Mouse (Mus musculus): Measurements from ENCODE around the gene Kcnq4. TPM values are rescaled to one million over a fixed set of nuclear protein-coding genes. Genes with fewer than 3 reads are reported as not detected.

Kcnq4 gene
- 7.5 and 7.8 TPM in 2 replicates for polyA plus RNA-seq (2015; fragmentation: Nextera tagmentation; extraction: Ambion mirVana)

DNA sequence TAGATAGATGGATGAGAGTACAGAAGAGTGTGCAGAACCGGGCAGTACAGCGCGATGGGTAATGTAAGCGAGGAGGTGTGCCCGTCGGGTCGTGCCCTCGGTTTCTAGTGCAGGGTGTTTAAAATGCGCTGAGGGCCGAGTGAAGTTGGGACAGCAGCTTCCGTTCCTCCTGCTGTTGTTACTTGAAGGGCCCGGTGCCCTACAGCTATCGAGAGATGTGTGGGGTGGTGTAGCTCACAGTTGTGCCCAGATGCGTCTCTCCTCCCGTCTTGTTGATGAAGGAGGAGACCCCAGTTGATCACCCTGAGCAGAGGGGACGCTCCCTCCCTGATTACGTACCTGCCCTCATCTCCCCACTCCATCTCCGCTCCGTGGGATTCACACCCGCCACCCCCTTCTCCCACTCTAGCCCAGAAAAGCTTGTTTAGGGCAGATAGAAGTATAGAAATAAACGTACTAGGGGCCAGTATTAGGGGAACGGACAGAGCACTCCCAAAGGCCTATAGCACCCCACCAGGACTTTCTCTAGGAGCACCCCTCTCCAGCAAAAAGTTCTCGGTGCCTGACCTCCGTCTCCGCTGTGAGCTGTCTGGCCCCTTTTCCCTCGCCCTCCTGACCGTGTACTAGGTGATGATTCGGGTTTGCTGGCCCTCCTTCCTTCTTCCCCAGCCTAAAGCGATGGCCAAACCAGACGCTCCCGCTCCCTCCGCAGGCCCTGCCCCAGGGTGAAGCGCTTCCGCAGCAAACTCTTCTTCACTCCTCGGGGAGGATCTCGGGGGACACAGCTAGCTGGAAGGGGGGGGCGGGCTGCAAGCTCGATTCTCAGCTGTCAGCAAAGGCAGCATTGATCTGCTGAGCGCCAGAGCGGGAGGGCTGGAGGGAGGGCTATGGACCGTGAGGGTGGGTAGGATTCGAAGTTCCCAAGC, at the start of gene Kcnq4:
Gene Kcnq4 (minus strand): TSS at position 672 of the 926 bp plus-strand sequence.
- peak within 1 kb of the TSS; percentile 94 for H3K4me2 ChIP-seq (ENCODE audit: low read length)
- H3K9ac ChIP-seq (ENCODE audit: low read depth, low read length), result peak within 1 kb of the TSS; percentile 73
- H3K4me3 ChIP-seq (ENCODE audit: low read length), result peak within 1 kb of the TSS; percentile 71
- no peaks in the 10 kb centered on the region for H3K9me3 ChIP-seq (ENCODE audit: control insufficient read depth, low read length)
- ATAC-seq, result no peak
- H3K4me1 ChIP-seq (ENCODE audit: control insufficient read depth, insufficient read depth, low read depth, low read length), result peaks cover 18% of the 10 kb centered on the region
- no peaks in the 10 kb centered on the region for H3K36me3 ChIP-seq (ENCODE audit: control insufficient read depth, insufficient read depth, low read length)
- WGBS, result 3% methylated on average over 42 of the region's 42 CpGs
- no peak within 1 kb of the TSS for H3K27ac ChIP-seq (ENCODE audit: low read depth, low read length)
- peaks cover 31% of the 10 kb centered on the region for H3K27me3 ChIP-seq (replicated peaks; ENCODE audit: control insufficient read depth, insufficient read depth, low read length)

DNA sequence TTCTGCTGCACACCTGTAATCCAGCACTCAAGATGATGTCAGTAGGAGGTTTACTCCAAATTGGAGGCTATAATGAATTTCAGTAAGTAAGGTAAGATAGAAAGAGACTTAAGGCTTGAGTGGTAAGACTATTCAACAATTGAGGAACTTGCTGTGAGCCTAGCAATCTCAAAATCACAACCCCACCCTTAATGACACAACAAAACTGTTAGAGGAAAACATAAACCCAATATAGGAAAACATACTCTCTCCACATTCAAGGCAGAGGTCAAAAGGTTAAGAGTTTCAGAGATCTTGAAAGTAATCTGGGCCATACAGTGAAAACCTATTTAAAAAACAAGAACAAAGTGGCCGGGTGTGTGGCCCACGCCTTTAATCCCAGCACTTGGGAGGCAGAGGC, 48.3 kb upstream of the Kcnq4 start:
- ATAC-seq, result no peak
- H3K4me3 ChIP-seq (ENCODE audit: low read length), result no peak overlapping the region
- no peaks in the 10 kb centered on the region for H3K27me3 ChIP-seq (replicated peaks; ENCODE audit: control insufficient read depth, insufficient read depth, low read length)
- 96% methylated on average over 2 of the region's 2 CpGs for WGBS
- H3K36me3 ChIP-seq (ENCODE audit: control insufficient read depth, insufficient read depth, low read length), result no peaks in the 10 kb centered on the region
- no peak overlapping the region for H3K4me2 ChIP-seq (ENCODE audit: low read length)
- H3K9me3 ChIP-seq (ENCODE audit: control insufficient read depth, low read length), result no peaks in the 10 kb centered on the region
- H3K27ac ChIP-seq (ENCODE audit: low read depth, low read length), result no peak overlapping the region
- no peak overlapping the region for H3K9ac ChIP-seq (ENCODE audit: low read depth, low read length)
- H3K4me1 ChIP-seq (ENCODE audit: control insufficient read depth, insufficient read depth, low read depth, low read length), result no peaks in the 10 kb centered on the region; the same call in 1 of the 2 replicates

DNA sequence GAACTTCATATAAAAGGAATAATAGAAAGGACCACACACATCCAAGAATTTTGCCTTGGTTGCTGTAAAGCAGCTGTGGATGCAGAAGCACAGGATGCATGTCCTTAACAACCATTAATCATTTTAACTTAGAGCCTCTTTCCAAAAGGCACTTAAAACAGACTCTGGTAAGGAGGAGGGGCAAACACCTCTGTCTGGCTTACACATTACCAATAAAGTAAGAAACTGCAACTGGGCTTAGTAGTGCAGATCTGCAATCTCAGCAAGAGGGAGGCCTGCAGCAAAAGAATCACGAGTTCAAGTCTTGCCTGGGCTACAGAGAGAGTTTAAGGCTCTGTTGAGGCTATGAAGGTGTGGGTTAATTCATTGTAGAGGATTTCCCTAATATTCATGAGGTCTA, 47.2 kb upstream of the Kcnq4 start:
- no peak overlapping the region for H3K27ac ChIP-seq (ENCODE audit: low read depth, low read length)
- H3K9ac ChIP-seq (ENCODE audit: low read depth, low read length), result no peak overlapping the region
- H3K4me1 ChIP-seq (ENCODE audit: control insufficient read depth, insufficient read depth, low read depth, low read length), result no peaks in the 10 kb centered on the region; the same call in 1 of the 2 replicates
- H3K4me3 ChIP-seq (ENCODE audit: low read length), result no peak overlapping the region
- no peaks in the 10 kb centered on the region for H3K36me3 ChIP-seq (ENCODE audit: control insufficient read depth, insufficient read depth, low read length)
- ATAC-seq, result no peak
- WGBS, result 91% methylated on average over 1 of the region's 1 CpGs
- H3K4me2 ChIP-seq (ENCODE audit: low read length), result no peak overlapping the region
- H3K27me3 ChIP-seq (replicated peaks; ENCODE audit: control insufficient read depth, insufficient read depth, low read length), result no peaks in the 10 kb centered on the region
- no peaks in the 10 kb centered on the region for H3K9me3 ChIP-seq (ENCODE audit: control insufficient read depth, low read length)

DNA sequence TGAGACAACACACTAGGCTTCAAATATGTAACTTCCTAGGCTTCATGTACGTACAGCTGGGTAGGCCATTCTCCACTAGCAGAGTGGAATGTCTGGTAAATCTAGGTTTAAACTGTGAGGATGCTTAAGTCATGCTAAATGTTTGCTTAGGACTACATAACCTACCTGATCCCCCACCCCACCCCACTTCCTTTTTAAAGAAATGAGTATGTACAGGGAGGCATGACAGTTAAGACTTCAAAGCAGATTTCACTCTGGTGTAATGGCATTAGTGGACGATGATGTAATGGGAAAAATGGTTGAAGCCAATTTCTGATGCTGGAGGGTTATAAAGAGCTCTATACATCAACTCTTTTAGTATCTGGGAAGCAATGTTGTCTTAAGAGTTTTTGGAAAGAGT, 44.5 kb upstream of the Kcnq4 start:
- Histone ChIP-seq H3K9me3 (ENCODE audit: control insufficient read depth, low read length) (no peaks in the 10 kb centered on the region), H3K9ac (ENCODE audit: low read depth, low read length) (no peak overlapping the region), H3K27me3 (replicated peaks; ENCODE audit: control insufficient read depth, insufficient read depth, low read length) (no peaks in the 10 kb centered on the region), H3K36me3 (ENCODE audit: control insufficient read depth, insufficient read depth, low read length) (peaks cover 5% of the 10 kb centered on the region; the same call in 1 of the 2 replicates), H3K4me3 (ENCODE audit: low read length) (no peak overlapping the region), H3K27ac (ENCODE audit: low read depth, low read length) (no peak overlapping the region), H3K4me2 (ENCODE audit: low read length) (no peak overlapping the region), H3K4me1 (ENCODE audit: control insufficient read depth, insufficient read depth, low read depth, low read length) (no peaks in the 10 kb centered on the region)
- 86% methylated on average over 2 of the region's 2 CpGs for WGBS
- ATAC-seq, result no peak

DNA sequence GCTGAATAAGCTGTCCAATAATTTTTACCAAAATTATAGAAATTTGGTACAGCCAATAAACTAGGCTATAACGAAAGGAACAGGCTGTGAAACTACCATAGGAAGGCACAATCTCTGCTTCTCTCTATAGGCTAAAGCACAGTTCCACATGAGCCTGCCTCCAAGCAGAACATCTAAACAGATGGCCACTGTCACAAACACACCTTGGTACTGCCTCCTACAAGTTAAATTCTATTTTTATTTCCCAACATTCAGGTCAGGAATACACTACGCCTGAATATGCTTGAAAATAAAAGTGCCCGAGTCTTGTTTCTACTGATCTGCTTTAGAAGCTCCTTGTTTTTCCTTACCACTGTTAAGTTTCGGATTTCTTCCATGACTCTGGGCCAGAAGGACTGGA, 41.6 kb upstream of the Kcnq4 start:
- 94% methylated on average over 4 of the region's 4 CpGs for WGBS
- ATAC-seq, result no peak

DNA sequence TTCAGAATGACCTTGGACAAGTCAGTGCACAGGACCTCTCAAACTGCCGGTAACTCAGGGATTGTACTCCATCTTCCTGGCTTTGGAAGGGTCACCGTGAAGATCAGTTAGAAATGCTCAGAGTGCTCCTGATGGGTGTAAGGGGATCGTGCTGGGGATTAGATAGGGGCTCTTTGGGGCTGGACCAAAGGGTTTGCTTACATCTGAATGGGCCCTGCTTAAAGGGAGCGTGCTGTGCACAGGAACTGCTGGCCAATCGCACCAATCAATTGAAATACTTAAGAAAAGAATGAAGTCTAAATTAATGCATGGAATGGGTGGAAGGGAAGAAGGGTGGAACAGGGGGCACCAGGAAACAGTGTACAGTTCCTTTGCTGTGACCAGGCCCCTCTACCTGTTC, 7.4 kb upstream of the Kcnq4 start:
- ATAC-seq, result no peak
- Histone ChIP-seq H3K4me2 (ENCODE audit: low read length) (no peak overlapping the region), H3K27ac (ENCODE audit: low read depth, low read length) (no peak overlapping the region), H3K36me3 (ENCODE audit: control insufficient read depth, insufficient read depth, low read length) (peaks cover 24% of the 10 kb centered on the region), H3K9ac (ENCODE audit: low read depth, low read length) (no peak overlapping the region), H3K4me3 (ENCODE audit: low read length) (no peak overlapping the region), H3K27me3 (replicated peaks; ENCODE audit: control insufficient read depth, insufficient read depth, low read length) (no peaks in the 10 kb centered on the region), H3K9me3 (ENCODE audit: control insufficient read depth, low read length) (no peaks in the 10 kb centered on the region), H3K4me1 (ENCODE audit: control insufficient read depth, insufficient read depth, low read depth, low read length) (no peaks in the 10 kb centered on the region)
- 59% methylated on average over 5 of the region's 5 CpGs for WGBS

More for the DNA sequence above, 41.6 kb upstream of the Kcnq4 start:
- Histone ChIP-seq H3K27me3 (replicated peaks; ENCODE audit: control insufficient read depth, insufficient read depth, low read length) (no peaks in the 10 kb centered on the region), H3K4me1 (ENCODE audit: control insufficient read depth, insufficient read depth, low read depth, low read length) (no peaks in the 10 kb centered on the region), H3K4me2 (ENCODE audit: low read length) (no peak overlapping the region), H3K9me3 (ENCODE audit: control insufficient read depth, low read length) (no peaks in the 10 kb centered on the region), H3K36me3 (ENCODE audit: control insufficient read depth, insufficient read depth, low read length) (peaks cover 5% of the 10 kb centered on the region; the same call in 1 of the 2 replicates), H3K27ac (ENCODE audit: low read depth, low read length) (no peak overlapping the region), H3K9ac (ENCODE audit: low read depth, low read length) (no peak overlapping the region), H3K4me3 (ENCODE audit: low read length) (no peak overlapping the region)

DNA sequence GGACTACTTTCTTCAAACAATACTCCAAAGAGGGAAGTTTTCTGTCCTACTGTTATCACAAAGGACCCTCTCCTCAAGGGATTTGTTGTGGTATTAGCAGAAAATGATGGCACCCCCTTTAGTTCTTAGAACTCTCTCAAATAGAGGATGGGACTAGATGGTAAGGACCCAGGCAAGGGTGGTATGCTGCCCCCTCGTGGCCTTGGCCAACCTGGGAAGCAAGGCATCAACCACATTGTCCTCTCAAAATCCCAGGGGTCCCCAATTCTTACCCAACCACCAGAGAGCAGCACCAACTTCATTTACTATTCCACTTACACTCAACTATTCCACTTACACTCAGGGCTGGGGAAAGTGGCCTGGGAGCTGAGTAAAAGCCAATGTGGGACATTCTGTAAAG, 6.9 kb upstream of the Kcnq4 start:
- no peak overlapping the region for H3K4me2 ChIP-seq (ENCODE audit: low read length)
- H3K4me1 ChIP-seq (ENCODE audit: control insufficient read depth, insufficient read depth, low read depth, low read length), result no peaks in the 10 kb centered on the region
- peak; percentile 50; the same call in 1 of the 2 replicates for ATAC-seq
- H3K27me3 ChIP-seq (replicated peaks; ENCODE audit: control insufficient read depth, insufficient read depth, low read length), result peaks cover under 1% of the 10 kb centered on the region
- no peak overlapping the region for H3K27ac ChIP-seq (ENCODE audit: low read depth, low read length)
- no peaks in the 10 kb centered on the region for H3K9me3 ChIP-seq (ENCODE audit: control insufficient read depth, low read length)
- peaks cover 22% of the 10 kb centered on the region for H3K36me3 ChIP-seq (ENCODE audit: control insufficient read depth, insufficient read depth, low read length)
- no peak overlapping the region for H3K9ac ChIP-seq (ENCODE audit: low read depth, low read length)
- H3K4me3 ChIP-seq (ENCODE audit: low read length), result no peak overlapping the region
- 0% methylated on average over 1 of the region's 1 CpGs for WGBS

DNA sequence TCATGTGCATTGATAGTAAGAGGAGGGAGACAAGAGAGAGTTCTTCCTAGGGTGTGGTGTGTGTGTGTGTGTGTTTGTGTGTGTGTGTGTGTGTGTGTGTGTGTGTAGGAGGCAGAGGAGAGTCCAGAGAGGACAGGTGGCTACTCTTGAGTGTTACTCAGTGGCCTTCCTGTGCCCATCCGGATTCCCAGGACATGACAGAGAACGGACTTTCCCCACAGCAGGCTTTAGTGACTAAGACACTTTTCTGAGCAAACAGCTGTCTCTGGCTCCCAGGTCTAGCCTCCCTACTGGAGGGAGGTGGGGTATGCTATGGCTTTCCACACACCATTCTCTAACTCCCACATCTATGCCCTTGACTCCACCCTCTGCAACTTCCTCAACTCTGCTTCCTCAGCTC, 1.2 kb upstream of the Kcnq4 start:
- no peak overlapping the region for H3K27ac ChIP-seq (ENCODE audit: low read depth, low read length)
- H3K9me3 ChIP-seq (ENCODE audit: control insufficient read depth, low read length), result no peaks in the 10 kb centered on the region
- H3K27me3 ChIP-seq (replicated peaks; ENCODE audit: control insufficient read depth, insufficient read depth, low read length), result peaks cover 31% of the 10 kb centered on the region
- WGBS, result 51% methylated on average over 2 of the region's 2 CpGs
- H3K4me2 ChIP-seq (ENCODE audit: low read length), result no peak overlapping the region
- no peaks in the 10 kb centered on the region for H3K36me3 ChIP-seq (ENCODE audit: control insufficient read depth, insufficient read depth, low read length)
- H3K9ac ChIP-seq (ENCODE audit: low read depth, low read length), result no peak overlapping the region
- peaks cover 18% of the 10 kb centered on the region for H3K4me1 ChIP-seq (ENCODE audit: control insufficient read depth, insufficient read depth, low read depth, low read length)
- H3K4me3 ChIP-seq (ENCODE audit: low read length), result no peak overlapping the region
- ATAC-seq, result no peak

DNA sequence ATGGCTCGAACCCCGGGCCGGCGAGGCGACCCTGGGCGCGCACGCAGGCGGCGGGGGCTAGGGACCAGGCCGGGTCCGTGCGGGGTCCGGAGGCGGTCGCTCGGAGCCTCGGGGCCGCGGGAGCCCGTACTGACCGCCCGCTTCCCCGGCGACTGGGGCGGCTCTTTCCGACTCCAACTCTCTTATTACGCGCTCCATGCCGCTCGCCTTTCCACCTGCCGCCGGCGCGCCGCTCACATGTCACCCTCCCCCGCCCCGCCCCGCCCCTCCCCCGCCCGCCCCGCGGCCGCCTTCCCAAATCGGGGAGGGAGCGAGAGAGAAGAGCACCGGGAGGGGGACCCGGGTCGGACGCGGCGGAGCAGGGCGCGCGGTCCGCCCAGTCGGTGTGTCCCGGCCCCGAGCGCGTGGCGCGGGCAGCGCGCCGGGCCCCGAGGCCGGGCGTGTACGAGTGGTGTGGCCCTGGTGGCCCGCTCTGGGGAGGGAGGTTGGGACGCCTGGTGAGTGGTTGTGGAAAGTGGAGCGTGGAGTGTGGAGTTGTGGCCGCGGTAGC, 1.1 kb downstream of the Kcnq4 start:
- peak; percentile 37 for ATAC-seq
- H3K27me3 ChIP-seq (replicated peaks; ENCODE audit: control insufficient read depth, insufficient read depth, low read length), result peaks cover 31% of the 10 kb centered on the region

More for the DNA sequence above, 1.1 kb downstream of the Kcnq4 start:
- Histone ChIP-seq H3K9me3 (ENCODE audit: control insufficient read depth, low read length) (no peaks in the 10 kb centered on the region), H3K36me3 (ENCODE audit: control insufficient read depth, insufficient read depth, low read length) (no peaks in the 10 kb centered on the region), H3K4me3 (ENCODE audit: low read length) (peak overlapping the region; percentile 71), H3K4me1 (ENCODE audit: control insufficient read depth, insufficient read depth, low read depth, low read length) (peaks cover 18% of the 10 kb centered on the region), H3K27ac (ENCODE audit: low read depth, low read length) (no peak overlapping the region), H3K9ac (ENCODE audit: low read depth, low read length) (peak overlapping the region; percentile 73), H3K4me2 (ENCODE audit: low read length) (peak overlapping the region; percentile 94)
- WGBS, result 0% methylated on average over 40 of the region's 75 CpGs

Measured in hindbrain, embryonic 16.5 days (tissue).